Mouse (Mus musculus) C2C12 (cell line): ENCODE results near the gene Micu1. TPM values are rescaled to one million over a fixed set of nuclear protein-coding genes. Genes with fewer than 3 reads are reported as not detected.

Source experiments
- H3K27me3 ChIP-seq: one replicate; pipeline ENCODE4 v1.6.1; 2011; ENCODE audit not compliant: control insufficient read depth, insufficient read depth, insufficient read length
- H3K36me3 ChIP-seq: one replicate; pipeline ENCODE4 v1.6.1; 2011; ENCODE audit not compliant: control insufficient read depth, insufficient read depth
- H3K4me3 ChIP-seq: one replicate; pipeline ENCODE4 v1.5.1; 2011; ENCODE audit warnings: mild to moderate bottlenecking, control low read depth; ENCODE audit not compliant: poor library complexity, insufficient read depth, severe bottlenecking
- H3K79me2 ChIP-seq: one replicate; pipeline ENCODE4 v1.6.1; 2011; ENCODE audit not compliant: control insufficient read depth, insufficient read depth
- H3K79me3 ChIP-seq: one replicate; pipeline ENCODE4 v1.6.1; 2011; ENCODE audit warnings: low read depth, control low read depth
- H3ac ChIP-seq: one replicate; pipeline ENCODE3; 2011; ENCODE audit warnings: low read depth; ENCODE audit not compliant: control insufficient read depth, insufficient read length
- CEBPB ChIP-seq: IDR thresholded peaks from one replicate; pipeline ENCODE4 v1.6.1; 2011; ENCODE audit warnings: low read depth, mild to moderate bottlenecking, control low read depth, moderate library complexity
- CTCF ChIP-seq: IDR thresholded peaks from one replicate; pipeline ENCODE4 v1.5.1; 2011; ENCODE audit not compliant: control insufficient read depth, insufficient read depth, insufficient read length
- FOSL1 ChIP-seq: IDR thresholded peaks from one replicate; pipeline ENCODE4 v1.8.0; 2011; ENCODE audit warnings: mild to moderate bottlenecking, low read length; ENCODE audit not compliant: poor library complexity, insufficient read depth, severe bottlenecking
- MAX ChIP-seq: IDR thresholded peaks from one replicate; pipeline ENCODE4 v1.6.1; 2011; ENCODE audit warnings: mild to moderate bottlenecking, control low read depth
- MYOD1 ChIP-seq: IDR thresholded peaks from one replicate; pipeline ENCODE4 v1.6.1; 2011; ENCODE audit warnings: low read depth; ENCODE audit not compliant: control insufficient read depth, insufficient read length
- MYOG ChIP-seq: IDR thresholded peaks from one replicate; pipeline ENCODE4 v1.6.1; 2011; ENCODE audit not compliant: control insufficient read depth, insufficient read length; ENCODE audit errors: extremely low read depth
- USF1 ChIP-seq: IDR thresholded peaks from one replicate; pipeline ENCODE4 v1.6.1; 2011; ENCODE audit warnings: low read depth, mild to moderate bottlenecking, control low read depth, moderate library complexity
- polyA plus RNA-seq: library from polyadenylated mRNA; unstranded; fragments of >200 nt; fragmentation: generic; extraction: Trizol; gene quantifications from one replicate; pipeline ENCODE4 v1.2.1, GENCODE M21; 2012; ENCODE audit warnings: missing spikeins

Micu1 gene
- polyA plus RNA-seq, 1 experiment = 90.2 TPM

GRCm38 (mm10) chr10:59798371-59798770 lies 96.1 kb downstream of the Micu1 start:
- H3ac ChIP-seq = no peak overlapping the region
- H3K79me2 ChIP-seq = no peaks in the 10 kb centered on the region
- no peak for TF ChIP-seq USF1
- TF ChIP-seq MAX = no peak
- TF ChIP-seq FOSL1 = no peak
- no peak for TF ChIP-seq CEBPB
- no peak for TF ChIP-seq CTCF
- TF ChIP-seq MYOG = no peak
- TF ChIP-seq MYOD1 = no peak
- H3K4me3 ChIP-seq = no peak overlapping the region
- no peaks in the 10 kb centered on the region for H3K27me3 ChIP-seq
- no peaks in the 10 kb centered on the region for H3K79me3 ChIP-seq
- H3K36me3 ChIP-seq = no peaks in the 10 kb centered on the region

GRCm38 (mm10) chr10:59799303-59800044 lies 97.2 kb downstream of the Micu1 start:
- Histone ChIP-seq H3K79me3 (no peaks in the 10 kb centered on the region), H3K79me2 (no peaks in the 10 kb centered on the region), H3K27me3 (no peaks in the 10 kb centered on the region), H3ac (no peak overlapping the region), H3K4me3 (no peak overlapping the region), H3K36me3 (no peaks in the 10 kb centered on the region)
- TF ChIP-seq MYOD1 = no peak
- no peak for TF ChIP-seq USF1
- TF ChIP-seq CEBPB = no peak
- TF ChIP-seq CTCF = no peak
- no peak for TF ChIP-seq MAX
- no peak for TF ChIP-seq MYOG
- TF ChIP-seq FOSL1 = no peak

GRCm38 (mm10) chr10:59800159-59800558 lies 97.9 kb downstream of the Micu1 start:
- Histone ChIP-seq H3K79me3 (no peaks in the 10 kb centered on the region), H3ac (no peak overlapping the region), H3K79me2 (no peaks in the 10 kb centered on the region), H3K4me3 (no peak overlapping the region), H3K36me3 (no peaks in the 10 kb centered on the region), H3K27me3 (no peaks in the 10 kb centered on the region)
- TF ChIP-seq MYOD1 = no peak
- peak; percentile 21 for TF ChIP-seq MAX

DNA sequence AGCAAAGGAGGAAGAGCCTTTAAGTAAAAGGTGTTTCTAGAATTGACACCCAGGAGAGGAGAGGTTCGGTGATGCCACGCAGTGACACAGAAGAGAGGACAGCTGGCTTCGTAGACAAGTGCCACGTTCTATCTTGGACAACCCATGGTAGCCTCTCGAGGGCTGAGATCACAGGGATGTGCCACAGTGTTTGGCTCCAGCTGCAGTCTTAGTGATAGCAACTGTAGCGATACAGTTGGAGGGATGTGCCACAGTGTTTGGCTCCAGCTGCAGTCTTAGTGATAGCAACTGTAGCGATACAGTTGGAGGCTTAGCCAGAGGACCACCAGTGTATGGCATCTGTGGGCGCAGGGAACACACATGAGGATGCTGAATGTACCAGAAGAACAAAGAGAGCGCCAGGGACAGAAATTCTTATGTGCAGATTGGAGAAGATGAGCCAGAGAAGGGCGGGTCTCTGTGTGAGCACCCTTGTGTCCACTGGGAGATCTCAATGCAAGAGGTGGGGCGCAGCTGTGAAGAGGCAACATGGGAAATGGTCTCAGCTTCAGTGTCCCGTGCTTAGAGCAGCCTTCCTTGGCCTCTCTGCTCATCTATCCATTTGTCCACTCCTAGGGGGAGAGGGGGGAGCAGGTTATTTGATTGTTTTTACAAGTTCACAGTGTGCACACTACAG lies 98.7 kb downstream of the Micu1 start:
- Histone ChIP-seq H3K79me3 (no peaks in the 10 kb centered on the region), H3K4me3 (no peak overlapping the region), H3K27me3 (no peaks in the 10 kb centered on the region), H3ac (no peak overlapping the region), H3K36me3 (no peaks in the 10 kb centered on the region), H3K79me2 (no peaks in the 10 kb centered on the region)
- TF ChIP-seq CEBPB = no peak
- TF ChIP-seq MYOD1 = no peak
- no peak for TF ChIP-seq MYOG

DNA sequence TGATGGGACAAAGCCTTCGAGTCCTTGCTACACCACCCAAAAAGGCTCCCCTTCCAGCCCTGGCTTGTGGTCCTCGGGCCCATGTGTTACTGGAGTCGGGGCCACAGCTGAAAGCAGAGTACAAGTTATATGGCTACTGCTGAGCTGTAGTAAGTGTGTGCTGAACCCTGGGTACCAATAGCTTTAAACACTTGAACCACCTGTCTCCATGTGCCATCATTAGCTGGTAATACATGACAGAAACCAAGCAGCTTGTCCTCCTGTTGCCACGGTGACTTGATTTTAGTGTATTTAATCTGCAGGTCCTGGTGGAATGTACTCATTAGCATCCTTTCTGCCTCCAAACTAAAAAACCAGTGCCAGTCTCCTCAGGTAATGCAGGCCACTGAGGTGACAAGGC lies 106.4 kb downstream of the Micu1 start:
- H3K79me3 ChIP-seq = no peaks in the 10 kb centered on the region
- H3K27me3 ChIP-seq = no peaks in the 10 kb centered on the region
- TF ChIP-seq FOSL1 (no peak), MYOD1 (no peak), CEBPB (no peak), USF1 (no peak), CTCF (no peak), MAX (no peak), MYOG (no peak)
- no peak overlapping the region for H3K4me3 ChIP-seq
- no peaks in the 10 kb centered on the region for H3K79me2 ChIP-seq
- peaks cover 4% of the 10 kb centered on the region for H3K36me3 ChIP-seq
- H3ac ChIP-seq = no peak overlapping the region

- TF ChIP-seq CTCF (no peak), MYOG (no peak), USF1 (no peak), CEBPB (no peak), MYOD1 (no peak), MAX (no peak), FOSL1 (no peak)
- Histone ChIP-seq H3K79me3 (no peaks in the 10 kb centered on the region), H3K4me3 (no peak overlapping the region), H3K36me3 (peaks cover 4% of the 10 kb centered on the region), H3K27me3 (no peaks in the 10 kb centered on the region), H3K79me2 (no peaks in the 10 kb centered on the region), H3ac (no peak overlapping the region)
Observed at GRCm38 (mm10) chr10:59809991-59810574, 107.8 kb downstream of the Micu1 start.
